Mouse (Mus musculus): ENCODE data around the gene Gm20388.

GRCm38 (mm10) chr8:124216951-124217350 lies 4306.3 kb downstream of the Gm20388 start:
- no peak for TF ChIP-seq CTCF (IDR thresholded peaks at IDR 0.05; ENCODE audit: extremely low read depth, insufficient read depth, low read length)
- no peak for TF ChIP-seq POLR2A (IDR thresholded peaks at IDR 0.05; ENCODE audit: extremely low read depth, insufficient read depth, low read length)

Data from cortical plate, adult 2 months (tissue).